Mouse (Mus musculus): ENCODE results near the gene Olfr2.
"Not testable (repeated sequence)": the region's sequence is repeated elsewhere in the genome, so short reads cannot be mapped to it uniquely, and the experiment has no call there.

Gene Olfr2

DNA sequence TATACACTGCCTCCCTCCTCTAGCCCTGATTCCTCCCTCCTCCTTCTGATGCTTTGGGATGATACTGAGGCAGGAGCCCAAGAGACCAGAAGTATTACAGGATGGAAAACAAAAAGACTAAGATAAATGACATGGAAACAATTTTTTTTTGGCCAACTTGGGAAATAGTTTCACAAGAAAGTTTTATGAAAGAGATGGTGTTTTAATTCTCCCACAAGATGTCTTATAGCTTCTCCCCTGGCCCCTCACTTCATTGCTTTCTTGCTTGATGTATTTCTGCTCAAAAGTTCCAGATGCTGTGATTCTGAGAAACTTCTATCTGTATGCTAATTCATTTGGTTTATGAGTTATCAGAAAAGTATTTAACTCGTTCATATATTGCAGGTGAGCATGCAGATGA, at the start of gene Olfr2:
Olfr2 (minus strand) TSS at position 101 of the 400 bp plus-strand sequence.
- DNase-seq, result no peak

DNA sequence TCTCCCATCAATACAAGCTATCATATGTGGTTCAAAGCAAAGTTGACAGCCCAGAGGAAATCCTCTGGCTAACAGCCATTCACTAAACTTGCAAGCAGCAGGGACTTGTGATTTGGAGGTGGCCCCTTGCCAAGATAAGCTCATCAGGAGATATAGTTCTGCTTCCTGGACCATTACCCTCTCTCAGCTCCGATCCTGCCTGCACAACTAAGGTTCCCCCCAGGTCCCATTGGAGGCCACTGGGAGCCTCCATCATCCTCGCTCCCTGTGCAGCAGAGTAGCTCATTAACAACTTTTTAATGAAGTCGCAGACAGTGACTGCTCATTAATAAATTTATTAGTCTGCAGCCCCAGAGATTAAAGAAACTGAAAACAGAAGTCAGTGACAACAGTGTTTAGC, 41.7 kb upstream of the Olfr2 start:
- no peak for DNase-seq

DNA sequence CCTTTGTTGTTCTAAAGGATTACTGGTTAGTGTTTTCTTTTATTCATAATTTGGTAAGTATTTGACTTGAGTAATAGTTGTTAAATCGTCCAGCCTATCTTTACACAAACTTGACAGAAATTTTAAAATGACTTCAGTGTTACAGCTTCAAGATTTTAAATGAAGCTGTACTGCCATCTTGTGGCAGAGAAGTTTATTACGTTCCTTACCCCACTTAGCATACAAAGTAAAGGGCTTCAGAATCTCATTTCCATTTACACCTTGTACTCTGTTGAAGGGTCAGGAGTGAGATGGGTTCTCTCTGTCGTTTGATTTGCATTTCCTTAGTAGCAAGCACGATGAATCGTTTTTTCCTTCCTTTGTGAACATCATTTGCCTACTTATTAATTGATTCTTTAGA, 40.0 kb upstream of the Olfr2 start:
- DNase-seq, result no peak

DNA sequence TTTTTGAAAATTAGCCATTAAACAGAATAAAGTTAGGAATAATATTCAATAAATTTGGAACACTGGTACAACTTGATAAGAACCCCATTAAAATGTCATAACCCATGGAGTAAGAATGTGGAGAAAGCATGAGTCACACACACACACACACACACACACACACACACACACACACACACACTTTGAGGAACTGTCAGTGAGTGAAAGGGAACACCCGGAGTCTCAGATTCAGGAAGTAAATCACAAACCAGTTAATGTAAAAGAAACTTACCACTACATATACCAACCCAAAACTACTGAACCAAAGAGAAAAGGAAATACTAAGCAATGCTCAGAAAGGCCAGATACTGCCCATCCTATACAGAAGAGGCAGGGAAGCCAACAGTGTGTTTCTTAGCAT, 38.5 kb upstream of the Olfr2 start:
- DNase-seq, result no peak

DNA sequence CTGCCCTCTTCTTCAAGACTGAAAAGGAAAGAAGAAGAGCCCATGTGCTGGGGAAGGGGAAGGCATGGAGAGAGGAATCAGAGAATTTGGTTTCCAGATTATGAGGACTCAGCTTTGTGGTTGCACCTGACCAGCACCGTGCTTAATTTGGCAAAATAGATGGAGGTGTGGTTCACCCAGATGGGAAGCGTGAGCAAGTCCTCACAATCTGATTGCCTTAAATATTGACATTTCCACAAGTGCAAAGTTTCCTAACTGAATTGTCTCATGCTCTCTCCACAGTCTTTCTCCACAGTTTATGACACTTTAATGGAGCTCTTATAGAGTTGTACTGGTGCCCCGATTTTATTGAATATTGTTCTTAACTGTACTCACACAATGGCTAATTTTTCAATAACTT, 37.3 kb upstream of the Olfr2 start:
- no peak for DNase-seq

DNA sequence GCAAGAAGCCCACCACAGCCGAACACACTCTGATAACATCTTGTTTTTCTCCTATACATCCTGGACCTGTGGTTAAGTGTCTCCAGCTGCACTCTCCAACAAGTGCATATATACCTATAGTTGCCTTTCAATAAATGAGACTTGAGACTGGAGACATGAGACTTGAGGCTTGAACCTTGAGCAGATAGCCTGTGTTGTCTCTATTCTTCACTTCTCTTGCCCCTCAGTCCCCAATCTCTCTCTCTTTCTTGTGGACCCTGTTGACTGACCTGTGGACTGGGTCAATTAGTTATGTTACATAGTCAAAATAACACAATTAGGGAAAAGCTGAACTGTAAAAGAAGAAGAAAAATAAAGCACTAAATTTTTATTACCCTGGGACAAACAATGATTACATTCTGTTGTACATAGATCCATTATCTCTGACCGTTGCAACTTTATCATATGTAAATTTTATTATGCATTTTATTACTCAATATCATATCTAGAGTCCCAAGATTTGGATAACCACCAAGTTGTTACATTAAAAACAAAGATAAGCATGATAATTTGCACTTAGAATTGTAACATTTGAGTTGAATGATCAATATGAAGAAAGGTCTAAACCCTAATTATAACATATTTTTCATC, 34.2 kb upstream of the Olfr2 start:
- no peak for DNase-seq

DNA sequence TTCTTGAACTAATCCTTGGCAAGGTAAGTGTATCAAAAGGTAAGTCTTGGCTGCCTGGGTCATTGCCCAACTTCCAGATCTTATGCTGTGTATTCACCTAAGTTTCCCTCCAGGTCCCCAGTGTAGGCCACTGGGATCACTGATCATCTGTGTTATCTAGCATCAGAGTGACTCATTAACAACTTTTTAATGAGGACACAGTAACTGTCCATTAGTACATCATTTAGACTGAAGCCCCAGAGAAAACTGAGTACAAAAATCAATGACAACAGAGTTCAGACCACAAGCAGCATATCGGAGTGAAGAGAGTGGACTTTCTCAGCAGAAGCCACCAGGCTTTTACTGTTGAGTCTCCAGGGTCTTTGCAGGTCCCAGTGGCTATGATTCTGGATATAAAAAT, 25.0 kb upstream of the Olfr2 start, which contains the start of gene Olfr713:
Olfr713 (plus strand) TSS at position 301 of the 400 bp plus-strand sequence.
- no peak for DNase-seq

DNA sequence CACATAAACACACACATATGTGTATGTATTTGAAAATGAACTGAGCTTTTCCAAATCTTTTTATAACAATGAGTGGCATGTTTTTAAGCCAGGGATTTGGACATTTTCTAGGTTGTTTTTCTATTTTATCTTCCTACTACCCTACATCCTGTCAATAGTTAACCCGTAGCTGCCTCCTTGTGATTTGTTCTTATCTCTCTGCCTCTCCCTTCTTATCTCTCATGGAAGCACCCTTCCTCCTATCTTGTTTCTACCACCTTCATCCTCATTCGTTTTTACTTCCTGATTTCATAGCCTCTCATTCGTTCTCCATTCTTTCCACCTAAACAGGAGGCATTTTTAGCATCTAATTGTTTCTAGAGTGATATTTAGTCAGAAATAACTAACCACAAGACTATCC, 1.7 kb downstream of the Olfr2 start:
- DNase-seq, result no peak

DNA sequence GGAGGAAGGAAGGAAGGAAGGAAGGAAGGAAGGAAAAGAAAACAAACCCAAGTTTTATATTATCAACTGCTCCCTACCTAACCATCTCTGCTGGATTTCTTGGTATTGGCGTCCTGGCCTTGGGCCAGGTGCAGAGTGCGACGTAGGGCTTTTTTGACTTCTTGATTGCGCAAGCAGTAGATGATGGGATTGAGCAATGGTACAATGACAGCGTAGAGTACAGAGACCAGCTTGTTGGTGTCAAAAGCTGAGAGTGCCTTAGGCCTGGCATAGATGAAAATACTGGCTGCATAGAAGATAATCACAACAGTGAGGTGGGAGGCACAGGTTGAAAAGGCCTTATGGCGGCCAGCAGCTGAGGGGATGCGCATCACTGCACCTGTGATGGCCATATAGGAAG, 5.1 kb downstream of the Olfr2 start:
- no peak for DNase-seq

DNA sequence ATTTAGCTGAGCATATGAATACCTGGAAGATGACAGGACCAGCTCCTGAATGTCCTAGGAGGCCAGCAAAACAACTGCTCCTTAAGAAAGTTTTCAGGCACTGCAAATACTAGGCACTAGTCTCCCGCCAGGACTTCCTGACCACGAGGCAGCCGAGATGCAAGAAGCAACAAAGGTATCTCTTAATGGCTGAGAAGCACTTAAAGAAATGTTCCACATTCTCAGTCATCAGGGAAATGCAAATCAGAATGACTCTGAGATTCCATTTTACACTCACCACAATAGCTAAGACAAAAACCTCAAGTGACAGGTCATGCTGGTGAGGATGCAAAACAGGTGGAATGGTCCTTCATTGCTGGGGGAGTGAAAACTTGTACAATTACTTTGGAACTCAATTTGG, 20.6 kb downstream of the Olfr2 start:
- no peak for DNase-seq

DNA sequence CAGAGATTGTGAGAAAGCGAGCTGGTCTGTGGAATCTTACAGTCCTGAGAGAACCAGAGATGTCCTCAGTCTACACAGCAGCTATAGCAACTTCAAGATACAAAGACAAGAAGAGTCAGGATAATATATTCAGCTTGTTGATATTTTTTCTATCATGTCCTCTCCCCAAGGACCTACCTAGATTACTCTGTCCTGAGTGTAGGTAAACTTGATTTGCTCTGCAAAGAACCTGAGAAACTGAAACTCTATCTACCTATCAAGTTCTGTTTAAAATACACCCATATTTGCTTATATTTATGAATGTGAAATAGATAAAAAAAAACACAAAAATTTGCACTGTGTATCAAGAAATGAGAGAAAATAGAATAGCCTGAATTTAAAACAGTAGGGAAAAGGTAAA, 30.5 kb downstream of the Olfr2 start, which contains the start of gene Olfr711:
Olfr711 (minus strand) TSS at position 101 of the 400 bp plus-strand sequence.
- DNase-seq, result no peak

DNA sequence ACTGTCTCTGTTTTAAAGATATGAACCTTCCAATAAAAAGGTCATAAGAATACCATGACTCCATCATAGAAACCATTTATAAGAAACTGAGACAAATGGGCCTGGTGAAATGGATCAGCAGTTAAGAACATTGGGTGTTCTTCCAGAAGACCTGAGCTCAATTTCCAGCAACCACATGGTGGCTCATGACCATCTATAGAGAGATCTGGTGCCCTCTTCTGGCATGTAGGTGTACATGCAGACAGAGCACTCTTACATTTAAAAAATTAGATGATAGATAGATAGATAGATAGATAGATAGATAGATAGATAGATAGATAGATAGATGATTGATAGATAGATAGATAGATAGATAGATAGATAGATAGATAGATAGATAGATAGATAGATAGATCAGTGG, 38.4 kb downstream of the Olfr2 start:
- not testable (repeated sequence) for DNase-seq

DNA sequence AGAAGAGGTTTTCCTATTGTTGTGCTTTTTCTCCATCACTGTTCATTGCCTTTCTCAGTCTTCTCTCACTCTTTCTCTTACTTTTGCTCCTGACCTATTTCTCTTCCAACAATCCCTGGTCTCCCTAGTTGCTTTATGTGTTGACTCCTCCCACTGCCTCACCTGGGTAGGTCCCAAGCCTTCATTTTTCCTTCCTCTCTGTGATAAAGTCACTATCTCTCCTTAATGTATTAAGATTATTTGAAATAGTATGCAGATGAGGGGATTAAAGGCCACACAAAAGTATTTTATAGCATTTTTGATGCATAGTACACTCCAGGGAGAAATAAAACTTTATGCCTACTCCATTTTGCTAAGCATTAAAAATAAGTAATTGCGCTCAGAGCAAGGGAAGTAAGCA, 42.0 kb downstream of the Olfr2 start, which contains the start of gene Olfr6:
Olfr6 (minus strand) TSS at position 101 of the 400 bp plus-strand sequence.
- DNase-seq, result no peak

DNA sequence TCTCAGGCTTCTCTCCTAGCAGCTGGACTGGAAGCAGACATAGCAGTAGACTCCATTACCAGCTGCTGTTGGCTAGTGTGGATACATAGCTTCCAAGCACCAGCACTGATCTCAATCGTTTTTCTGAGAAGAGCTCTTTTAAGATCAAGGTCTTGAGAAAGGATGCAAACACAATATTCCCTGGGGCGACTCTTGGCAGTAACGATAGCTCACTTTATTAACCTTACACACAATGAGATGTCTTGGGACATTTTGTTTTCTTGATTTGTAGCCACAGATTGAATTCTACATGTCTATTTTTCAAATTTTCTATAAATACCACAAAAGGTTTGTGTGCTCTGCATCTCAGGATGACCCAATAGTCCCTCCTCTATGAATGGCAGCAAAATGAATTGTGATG, 57.7 kb downstream of the Olfr2 start, which contains the start of gene Olfr710:
Olfr710 (minus strand) TSS at position 101 of the 400 bp plus-strand sequence.
- DNase-seq, result no peak
